Mouse (Mus musculus): ENCODE measurements around the gene Slc43a3.

- TF ChIP-seq POLR2A (IDR thresholded peaks at IDR 0.05; ENCODE audit: low read depth, low read length), result no peak
- no peak for TF ChIP-seq CTCF (IDR thresholded peaks at IDR 0.05; ENCODE audit: borderline replicate concordance, insufficient read depth, low read length)
Observed at GRCm38 (mm10) chr2:84939306-84939705, 2.9 kb downstream of the Slc43a3 start.
